Mouse (Mus musculus) embryonic facial prominence, embryonic 14.5 days (tissue): ENCODE measurements around the gene Slc28a1. TPM values are rescaled to one million over a fixed set of nuclear protein-coding genes. Genes with fewer than 3 reads are reported as not detected.

Source experiments
- ATAC-seq: fragments of 200-750 bp; cut with Nextera tagmentation; 2 replicates; pipeline ENCODE4 v1.8.0; 2017; ENCODE audit warnings: low read depth, moderate number of reproducible peaks, moderate TSS enrichment
- DNase-seq: peaks from one replicate; pipeline ENCODE4 v3.0.0-alpha.2; 2015; ENCODE audit warnings: low spot score
- H3K27ac ChIP-seq: fragments of 300-500 bp; sonication (generic); replicated peaks from 2 replicates; pipeline ENCODE4 v1.5.1; 2014; ENCODE audit warnings: low read depth, mild to moderate bottlenecking, low read length, moderate library complexity
- H3K27me3 ChIP-seq: fragments of 300-500 bp; sonication (generic); replicated peaks from 2 replicates; pipeline ENCODE4 v1.6.1; 2014; ENCODE audit warnings: low read length; ENCODE audit not compliant: control insufficient read depth, insufficient read depth
- H3K36me3 ChIP-seq: fragments of 300-500 bp; sonication (generic); 2 replicates; pipeline ENCODE4 v1.6.1; 2014; ENCODE audit warnings: low read length, mixed read lengths; ENCODE audit not compliant: control insufficient read depth, insufficient read depth
- H3K4me1 ChIP-seq: fragments of 300-500 bp; sonication (generic); 2 replicates; pipeline ENCODE4 v1.6.1; 2014; ENCODE audit warnings: antibody characterized with exemption, low read length; ENCODE audit not compliant: control insufficient read depth, insufficient read depth
- H3K4me2 ChIP-seq: fragments of 300-500 bp; sonication (generic); 2 replicates; pipeline ENCODE4 v1.6.1; 2014; ENCODE audit warnings: low read depth, mild to moderate bottlenecking, low read length, moderate library complexity, mixed read lengths
- H3K4me3 ChIP-seq: fragments of 300-500 bp; sonication (generic); 2 replicates; pipeline ENCODE4 v1.5.1; 2014; ENCODE audit warnings: low read depth, mild to moderate bottlenecking, low read length
- H3K9ac ChIP-seq: fragments of 300-500 bp; sonication (generic); 2 replicates; pipeline ENCODE4 v1.6.1; 2014; ENCODE audit warnings: low read depth, mild to moderate bottlenecking, low read length, moderate library complexity, mixed read lengths
- H3K9me3 ChIP-seq: fragments of 300-500 bp; sonication (generic); 2 replicates; pipeline ENCODE4 v1.6.1; 2016; ENCODE audit warnings: low read length; ENCODE audit not compliant: control insufficient read depth
- WGBS: fragments of 180-500 bp; shearing (Covaris S2); extraction: QIAGEN DNeasy Blood & Tissue Kit; methylation state at CpG from one replicate; pipeline ENCODE4 v1.1.7; 2014; 5-methylcytosine and 5-hydroxymethylcytosine counted together
- polyA plus RNA-seq: library from polyadenylated mRNA; unstranded; fragments of >200 nt; fragmentation: Nextera tagmentation; extraction: Ambion mirVana; gene quantifications from 2 replicates; pipeline ENCODE4 v1.2.1, GENCODE M21; 2014

The Slc28a1 gene
- 0.07 TPM in 1 of 2 replicates, not detected in the other for polyA plus RNA-seq

DNA sequence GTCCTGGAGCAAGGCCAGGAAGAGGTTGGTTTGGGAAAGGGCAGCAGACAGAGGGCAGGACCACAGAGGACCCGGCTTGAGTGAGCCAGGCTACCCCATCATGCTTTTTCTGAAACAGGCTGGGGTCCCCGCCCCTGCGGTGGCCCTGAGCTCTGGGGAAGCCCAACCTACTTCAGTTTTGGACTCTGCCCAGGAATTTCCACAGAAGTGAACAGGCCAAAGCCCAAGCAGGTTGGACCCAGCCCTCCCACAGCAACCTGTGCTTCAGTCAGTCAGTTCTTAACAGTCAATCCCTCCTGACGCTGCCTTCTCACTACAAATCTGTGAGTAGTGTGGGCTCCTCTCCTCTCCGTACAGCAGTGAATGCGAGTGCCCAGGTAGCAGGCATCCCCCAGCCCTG is at the start of gene Slc28a1:
Gene Slc28a1, plus strand, starts transcription at position 245 of the 400 bp plus-strand sequence.
- H3K4me3 ChIP-seq: no peak within 1 kb of the TSS
- H3K36me3 ChIP-seq: no peaks in the 10 kb centered on the region
- H3K4me2 ChIP-seq: no peak within 1 kb of the TSS
- ATAC-seq (no peak), DNase-seq (peak; percentile 36)
- WGBS: 76% methylated on average over 6 of the region's 6 CpGs
- peaks cover 3% of the 10 kb centered on the region; the same call in 1 of the 2 replicates for H3K4me1 ChIP-seq
- H3K27ac ChIP-seq: no peak within 1 kb of the TSS
- H3K27me3 ChIP-seq: no peaks in the 10 kb centered on the region
- no peaks in the 10 kb centered on the region for H3K9me3 ChIP-seq
- H3K9ac ChIP-seq: no peak within 1 kb of the TSS

DNA sequence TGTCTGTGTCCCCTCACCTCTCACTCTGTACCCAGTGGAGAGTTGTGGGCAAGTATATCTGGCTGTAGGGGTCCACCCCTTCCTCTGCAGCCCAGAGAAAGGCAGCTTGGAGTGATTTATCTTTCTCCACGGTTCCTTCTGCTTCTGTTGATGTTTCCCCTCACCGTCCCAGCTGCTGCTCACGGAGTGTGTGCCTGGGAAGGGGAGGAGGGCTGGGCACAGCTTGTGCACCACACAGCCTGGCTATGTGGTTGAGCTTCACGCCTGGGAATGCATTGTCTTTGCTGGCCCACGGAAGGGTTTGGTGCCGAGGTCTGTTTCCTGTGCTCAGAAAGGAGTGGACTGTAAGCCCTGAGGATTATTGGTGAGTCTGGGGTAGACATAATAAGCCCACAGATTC is 47.9 kb upstream of the Slc28a1 start:
- no peak for DNase-seq

DNA sequence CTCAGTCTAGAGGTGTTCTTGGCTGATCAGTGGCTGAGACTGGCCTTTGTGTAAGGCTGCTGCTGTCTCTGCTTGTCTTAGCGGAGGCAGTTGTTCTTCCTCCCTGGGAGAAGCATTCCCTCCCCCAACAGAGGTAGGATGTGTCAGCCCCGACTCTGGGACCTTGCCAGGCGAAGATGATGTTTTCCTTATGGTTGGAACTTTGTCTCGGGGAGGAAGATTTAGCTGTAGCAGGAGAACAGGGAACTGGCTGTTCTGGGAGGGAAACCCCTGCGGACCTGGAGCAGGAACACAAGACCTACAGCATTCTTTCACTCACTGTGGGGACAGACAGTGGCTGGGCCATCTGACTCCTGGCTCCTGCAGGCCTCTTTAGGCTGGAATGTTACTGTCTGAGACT is 42.1 kb upstream of the Slc28a1 start:
- WGBS: 21% methylated on average over 5 of the region's 5 CpGs
- no peaks in the 10 kb centered on the region for H3K27me3 ChIP-seq
- no peak overlapping the region for H3K4me2 ChIP-seq
- H3K4me3 ChIP-seq: no peak overlapping the region
- H3K9me3 ChIP-seq: no peaks in the 10 kb centered on the region
- H3K9ac ChIP-seq: no peak overlapping the region
- ATAC-seq (0 out of 2 replicates have a peak, but pooled peaks have one; percentile 37), DNase-seq (peak; percentile 76)
- no peak overlapping the region for H3K27ac ChIP-seq
- no peaks in the 10 kb centered on the region for H3K36me3 ChIP-seq
- H3K4me1 ChIP-seq: peaks cover 7% of the 10 kb centered on the region; the same call in 1 of the 2 replicates

More for the DNA sequence above, 47.9 kb upstream of the Slc28a1 start:
- Histone ChIP-seq H3K36me3 (no peaks in the 10 kb centered on the region), H3K4me1 (no peaks in the 10 kb centered on the region), H3K9me3 (no peaks in the 10 kb centered on the region), H3K4me3 (no peak overlapping the region), H3K27me3 (no peaks in the 10 kb centered on the region), H3K27ac (no peak overlapping the region), H3K4me2 (no peak overlapping the region), H3K9ac (no peak overlapping the region)
- WGBS: 24% methylated on average over 6 of the region's 6 CpGs
- ATAC-seq: no peak

- 85% methylated on average over 5 of the region's 5 CpGs for WGBS
Measured at GRCm38 (mm10) chr7:81073273-81073672, 41.3 kb upstream of the Slc28a1 start.

DNA sequence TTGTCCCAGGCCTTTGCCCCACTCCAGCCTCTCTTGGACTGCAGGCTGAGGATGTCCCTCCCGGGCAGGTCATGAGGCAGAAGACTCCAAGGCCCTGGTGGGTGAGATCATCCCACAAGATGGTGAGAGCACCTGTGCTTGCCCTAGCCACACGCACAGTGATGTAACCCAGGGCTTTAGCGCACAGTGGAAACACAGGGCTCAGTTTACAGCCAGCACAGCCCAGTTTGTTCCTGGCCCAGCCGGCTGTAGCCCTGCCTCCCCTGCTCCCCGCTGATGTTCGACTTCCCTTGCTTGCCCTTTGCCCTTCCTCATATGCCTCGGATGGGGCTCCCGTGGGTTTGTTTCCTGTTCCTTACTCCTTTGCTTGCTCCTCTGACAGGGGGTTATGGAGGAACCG is 40.1 kb upstream of the Slc28a1 start:
- peak; percentile 74 for ATAC-seq

More at GRCm38 (mm10) chr7:81073273-81073672, 41.3 kb upstream of the Slc28a1 start:
- peaks cover 7% of the 10 kb centered on the region; the same call in 1 of the 2 replicates for H3K4me1 ChIP-seq
- no peak for ATAC-seq
- H3K9ac ChIP-seq: no peak overlapping the region
- no peaks in the 10 kb centered on the region for H3K36me3 ChIP-seq
- no peak overlapping the region for H3K27ac ChIP-seq
- H3K4me2 ChIP-seq: no peak overlapping the region
- no peaks in the 10 kb centered on the region for H3K9me3 ChIP-seq
- no peaks in the 10 kb centered on the region for H3K27me3 ChIP-seq
- no peak for DNase-seq
- H3K4me3 ChIP-seq: no peak overlapping the region

GRCm38 (mm10) chr7:81075299-81075698 is 39.3 kb upstream of the Slc28a1 start:
- no peaks in the 10 kb centered on the region for H3K36me3 ChIP-seq
- H3K27ac ChIP-seq: 0 out of 2 replicates have a peak overlapping the region, but pooled peaks have one; percentile 4
- no peaks in the 10 kb centered on the region for H3K27me3 ChIP-seq
- DNase-seq (no peak), ATAC-seq (no peak)
- no peaks in the 10 kb centered on the region for H3K9me3 ChIP-seq
- H3K4me2 ChIP-seq: no peak overlapping the region
- no peak overlapping the region for H3K9ac ChIP-seq
- H3K4me3 ChIP-seq: no peak overlapping the region
- peaks cover 7% of the 10 kb centered on the region; the same call in 1 of the 2 replicates for H3K4me1 ChIP-seq
- WGBS: 53% methylated on average over 7 of the region's 7 CpGs

More for the DNA sequence above, 40.1 kb upstream of the Slc28a1 start:
- no peaks in the 10 kb centered on the region for H3K9me3 ChIP-seq
- no peak overlapping the region; the same call in 1 of the 2 replicates for H3K27ac ChIP-seq
- no peaks in the 10 kb centered on the region for H3K27me3 ChIP-seq
- peaks cover 7% of the 10 kb centered on the region; the same call in 1 of the 2 replicates for H3K4me1 ChIP-seq
- no peaks in the 10 kb centered on the region for H3K36me3 ChIP-seq
- H3K9ac ChIP-seq: no peak overlapping the region
- 33% methylated on average over 8 of the region's 9 CpGs for WGBS
- no peak overlapping the region for H3K4me3 ChIP-seq
- no peak for DNase-seq
- no peak overlapping the region for H3K4me2 ChIP-seq

DNA sequence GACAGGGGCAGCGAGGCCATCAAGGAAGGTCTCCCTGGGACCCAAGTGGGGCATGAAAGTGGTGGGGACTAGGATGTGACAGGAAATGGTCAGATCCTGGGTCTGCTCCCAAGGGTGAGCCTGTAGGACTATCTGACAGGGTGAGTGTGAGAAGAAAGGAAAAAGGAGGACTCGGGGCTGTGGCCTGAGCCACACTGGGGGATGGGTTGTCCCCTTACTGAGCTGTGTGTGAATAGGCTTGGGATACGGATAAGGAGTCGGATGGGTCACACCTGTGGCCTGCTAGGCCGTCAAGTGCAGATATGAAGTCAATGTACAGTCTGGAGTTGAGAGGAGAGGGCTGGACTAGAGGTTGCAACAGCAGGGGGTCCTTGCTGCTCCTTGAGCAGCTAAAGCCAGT is 38.9 kb upstream of the Slc28a1 start:
- no peak overlapping the region for H3K9ac ChIP-seq
- no peaks in the 10 kb centered on the region for H3K9me3 ChIP-seq
- H3K27ac ChIP-seq: no peak overlapping the region
- DNase-seq (no peak), ATAC-seq (no peak)
- H3K4me2 ChIP-seq: no peak overlapping the region
- no peaks in the 10 kb centered on the region for H3K27me3 ChIP-seq
- no peaks in the 10 kb centered on the region for H3K36me3 ChIP-seq
- WGBS: 88% methylated on average over 5 of the region's 5 CpGs
- no peak overlapping the region for H3K4me3 ChIP-seq
- peaks cover 7% of the 10 kb centered on the region; the same call in 1 of the 2 replicates for H3K4me1 ChIP-seq

- Histone ChIP-seq H3K27me3 (no peaks in the 10 kb centered on the region), H3K4me3 (no peak overlapping the region), H3K4me2 (no peak overlapping the region), H3K27ac (no peak overlapping the region), H3K4me1 (peaks cover 7% of the 10 kb centered on the region; the same call in 1 of the 2 replicates), H3K9me3 (no peaks in the 10 kb centered on the region), H3K9ac (no peak overlapping the region), H3K36me3 (no peaks in the 10 kb centered on the region)
- WGBS: 46% methylated on average over 6 of the region's 6 CpGs
- DNase-seq: no peak
- ATAC-seq: no peak
Measured at GRCm38 (mm10) chr7:81077009-81077408, 37.6 kb upstream of the Slc28a1 start.

- no peak overlapping the region for H3K4me3 ChIP-seq
- ATAC-seq (no peak), DNase-seq (no peak)
Measured at GRCm38 (mm10) chr7:81078740-81079139, 35.9 kb upstream of the Slc28a1 start.

More at GRCm38 (mm10) chr7:81078740-81079139, 35.9 kb upstream of the Slc28a1 start:
- H3K27ac ChIP-seq: no peak overlapping the region
- no peaks in the 10 kb centered on the region for H3K9me3 ChIP-seq
- no peaks in the 10 kb centered on the region for H3K27me3 ChIP-seq
- WGBS: 89% methylated on average over 6 of the region's 6 CpGs
- H3K9ac ChIP-seq: no peak overlapping the region
- no peaks in the 10 kb centered on the region for H3K4me1 ChIP-seq
- H3K4me2 ChIP-seq: no peak overlapping the region
- H3K36me3 ChIP-seq: no peaks in the 10 kb centered on the region
